Mouse (Mus musculus) E14TG2a.4 (cell line): ENCODE results near the gene Prkaa2.

Experiments
- CTCF ChIP-seq: conservative IDR thresholded peaks from 2 replicates; pipeline ENCODE4 v1.5.1; 2014; ENCODE audit warnings: low read length
- POU5F1 ChIP-seq: IDR thresholded peaks from 2 replicates; pipeline ENCODE4 v1.6.1; 2014; ENCODE audit warnings: low read length, borderline replicate concordance

DNA sequence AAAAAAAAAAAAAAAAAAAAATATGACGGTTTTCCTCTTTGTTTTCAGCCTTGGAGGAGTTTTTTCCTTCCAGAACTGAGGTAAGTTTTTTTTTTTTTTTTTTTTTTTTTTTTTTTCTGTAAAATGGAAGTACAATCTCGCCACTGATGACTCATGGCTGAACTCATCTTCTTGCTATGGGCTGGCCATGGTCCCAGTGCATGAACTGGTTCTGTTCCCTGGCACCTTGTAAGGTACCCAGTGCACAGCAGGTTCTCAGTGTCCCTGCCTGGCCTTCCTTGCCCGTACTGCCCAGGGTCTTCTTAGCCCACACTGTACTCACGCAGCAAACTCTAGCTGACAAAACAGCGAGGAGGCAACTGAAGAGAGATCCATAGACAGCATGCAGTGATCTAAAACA lies 121.6 kb downstream of the Prkaa2 start:
- TF ChIP-seq CTCF (no peak), POU5F1 (no peak)
